13 mouse cellular contexts compared by ENCODE assay signal in the genomic region with DNA sequence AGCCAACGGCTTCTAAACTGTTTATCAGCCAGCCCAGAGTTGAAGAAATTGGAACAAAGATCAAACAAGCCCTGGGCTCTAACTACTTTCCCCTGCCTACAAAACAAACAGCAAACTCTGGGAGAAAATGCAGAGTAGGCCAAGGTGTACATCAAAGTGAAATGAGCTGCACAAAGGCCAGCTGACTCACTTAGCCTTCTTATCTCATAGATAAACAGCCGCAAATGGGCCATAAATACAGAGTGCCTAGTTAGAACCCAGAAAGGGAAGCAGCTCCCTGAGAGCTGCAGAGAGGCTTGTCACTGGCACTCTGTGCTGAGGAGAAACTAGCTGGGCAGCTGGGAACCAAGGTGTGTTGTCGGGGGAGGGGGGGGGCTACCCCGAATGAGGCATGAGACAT. TPM values are rescaled to one million over a fixed set of nuclear protein-coding genes. Genes with fewer than 3 reads are reported as not detected.
DNase-seq lines count a peak whose midpoint lies in the region; ATAC-seq and TF ChIP-seq lines count a peak whose summit lies in the region.
"Had no signal": no experiment of that assay in that cellular context is flagged by ENCODE, and none has a peak within 500 bp of the region (broad histone marks: within the 10 kb centered on the region; RNA-seq: fewer than 3 reads in every experiment).

No protein-coding gene starts in this region.

- no peaks in the 10 kb centered on the region for H3K27me3 ChIP-seq in heart, embryonic 10.5 days (ENCODE audit: insufficient read depth, poor library complexity, severe bottlenecking)
- H3K27me3 ChIP-seq in liver, adult 2 months (ENCODE audit: control insufficient read depth, insufficient read depth, low read length), result no peaks in the 10 kb centered on the region
- no peaks in the 10 kb centered on the region for H3K27me3 ChIP-seq in stomach, embryonic 16.5 days (ENCODE audit: control insufficient read depth, insufficient read depth, low read length)
- H3K27me3 ChIP-seq: embryonic facial prominence, embryonic 13.5 days had no signal

- no peaks in the 10 kb centered on the region for H3K36me3 ChIP-seq in heart, embryonic 10.5 days
- no peaks in the 10 kb centered on the region for H3K36me3 ChIP-seq in liver, adult 2 months (ENCODE audit: control insufficient read depth, insufficient read depth, low read length)
- no peaks in the 10 kb centered on the region for H3K36me3 ChIP-seq in stomach, embryonic 16.5 days (ENCODE audit: control insufficient read depth, insufficient read depth, low read length)
- H3K36me3 ChIP-seq: embryonic facial prominence, embryonic 13.5 days; midbrain, embryonic 10.5 days had no signal

- H3K9me3 ChIP-seq in heart, embryonic 10.5 days, result no peaks in the 10 kb centered on the region
- H3K9me3 ChIP-seq in stomach, embryonic 16.5 days (replicated peaks; ENCODE audit: control insufficient read depth, low read length), result no peaks in the 10 kb centered on the region; the same call in 1 of the 2 replicates
- H3K9me3 ChIP-seq: embryonic facial prominence, embryonic 13.5 days; midbrain, embryonic 10.5 days had no signal

- no peak for TF ChIP-seq POLR2A in liver, adult 2 months (IDR thresholded peaks at IDR 0.05; ENCODE audit: extremely low read depth, insufficient read depth, low read length)

- H3K4me1 ChIP-seq in heart, embryonic 10.5 days, result peaks cover 9% of the 10 kb centered on the region
- no peaks in the 10 kb centered on the region for H3K4me1 ChIP-seq in liver, adult 2 months (ENCODE audit: control insufficient read depth, insufficient read depth, low read length)
- peaks cover 8% of the 10 kb centered on the region; the same call in 1 of the 2 replicates for H3K4me1 ChIP-seq in stomach, embryonic 16.5 days (ENCODE audit: control insufficient read depth, insufficient read depth, low read length)
- H3K4me1 ChIP-seq: midbrain, embryonic 10.5 days had no signal

- no peak for TF ChIP-seq CTCF in liver, adult 2 months (IDR thresholded peaks at IDR 0.05; ENCODE audit: low read depth, low read length)

- no peak overlapping the region for H3K4me2 ChIP-seq in stomach, embryonic 16.5 days (ENCODE audit: low read depth, low read length)
- H3K4me2 ChIP-seq: embryonic facial prominence, embryonic 13.5 days had no signal

- 0 out of 2 replicates have a peak overlapping the region, but pooled peaks have one; percentile 2 for H3K4me3 ChIP-seq in heart, embryonic 10.5 days
- no peak overlapping the region for H3K4me3 ChIP-seq in liver, adult 2 months (ENCODE audit: insufficient read depth, low read depth, low read length)
- no peak overlapping the region for H3K4me3 ChIP-seq in stomach, embryonic 16.5 days (replicated peaks; ENCODE audit: low read length)
- H3K4me3 ChIP-seq: embryonic facial prominence, embryonic 13.5 days; midbrain, embryonic 10.5 days had no signal

- no peak overlapping the region for H3K27ac ChIP-seq in heart, embryonic 10.5 days
- no peak overlapping the region for H3K27ac ChIP-seq in liver, adult 2 months (replicated peaks; ENCODE audit: insufficient read depth, low read depth, low read length)
- H3K27ac ChIP-seq in stomach, embryonic 16.5 days (ENCODE audit: low read length), result peak overlapping the region; percentile 80
- H3K27ac ChIP-seq: embryonic facial prominence, embryonic 13.5 days; midbrain, embryonic 10.5 days had no signal

- no peak overlapping the region for H3K9ac ChIP-seq in liver, adult 2 months (ENCODE audit: low read depth, low read length)
- H3K9ac ChIP-seq in stomach, embryonic 16.5 days (ENCODE audit: low read length), result no peak overlapping the region
- H3K9ac ChIP-seq: embryonic facial prominence, embryonic 13.5 days; forebrain, postnatal 0 days had no signal

- no peak for DNase-seq in heart, embryonic 10.5 days (ENCODE audit: low spot score)
- DNase-seq in heart, postnatal 4 days, result no peak
- peak; percentile 45 for DNase-seq in thymus, postnatal 0 days (ENCODE audit: low spot score)
- no peak for DNase-seq in thymus, postnatal 4 days
- DNase-seq in liver, adult 2 months (ENCODE audit: extremely low read depth, low read depth, low spot score), result peak; percentile 72
- no peak for DNase-seq in right cerebral cortex, adult 18-20 months
- DNase-seq: cerebellum, postnatal 10 days; forebrain, postnatal 0 days; heart, adult 11 months had no signal

- 10% methylated on average over 4 of the region's 4 CpGs for WGBS in heart, embryonic 10.5 days
- 9% methylated on average over 4 of the region's 4 CpGs for WGBS in liver, adult 2 months
- WGBS in stomach, embryonic 16.5 days, result 17% methylated on average over 4 of the region's 4 CpGs

- no peaks in the 10 kb centered on the region for H3K79me2 ChIP-seq in liver, adult 2 months (ENCODE audit: control insufficient read depth, insufficient read depth, low read length)

- ATAC-seq in stomach, embryonic 16.5 days (ENCODE audit: insufficient read depth, low FRiP score), result peak; percentile 91
- no peak for ATAC-seq in activated CD4-positive, CD25-positive, alpha-beta regulatory T cell, adult 4 months
- ATAC-seq: forebrain, postnatal 0 days had no signal

RNA-seq across cellular contexts. Expression of a gene that starts 23.2 kb away (rescaled TPM):
- polyA plus RNA-seq in heart, embryonic 10.5 days (2016; fragmentation: Nextera tagmentation; extraction: Ambion mirVana), result 4.6 and 6.7 TPM in 2 replicates
- total RNA-seq in heart, postnatal 4 days (2021), result 10 to 100 TPM; 26.2 to 33.0 TPM
- 4.6 and 6.3 TPM in 2 replicates for polyA plus RNA-seq in thymus, postnatal 0 days (2015; fragmentation: Nextera tagmentation; extraction: Ambion mirVana)
- 18.9 and 19.0 TPM in 2 replicates for total RNA-seq in liver, adult 2 months (2014; rRNA removed)
- 2.7 and 2.8 TPM in 2 replicates for polyA plus RNA-seq in liver, adult 2 months (2012; rRNA removed)
- 6.9 and 9.0 TPM in 2 replicates for polyA plus RNA-seq in stomach, embryonic 16.5 days (2015; fragmentation: Nextera tagmentation; extraction: Ambion mirVana)
- polyA plus RNA-seq in activated CD4-positive, CD25-positive, alpha-beta regulatory T cell, adult 4 months (2017; shearing (Covaris generic)), result 1 to 10 TPM; 7.5 to 8.0 TPM

RNA-seq across cellular contexts. Expression of a gene that starts 55.3 kb away (rescaled TPM):
- polyA plus RNA-seq in heart, embryonic 10.5 days (2016; fragmentation: Nextera tagmentation; extraction: Ambion mirVana), result 74.0 and 90.7 TPM in 2 replicates
- 100 to 1,000 TPM in 1 of 2 experiments, 10 to 100 TPM in 1; 99.8 to 104 TPM for total RNA-seq in heart, postnatal 4 days (2021)
- 63.0 and 71.7 TPM in 2 replicates for polyA plus RNA-seq in thymus, postnatal 0 days (2015; fragmentation: Nextera tagmentation; extraction: Ambion mirVana)
- total RNA-seq in liver, adult 2 months (2014; rRNA removed), result 294 and 339 TPM in 2 replicates
- 449 and 502 TPM in 2 replicates for polyA plus RNA-seq in liver, adult 2 months (2012; rRNA removed)
- 82.0 and 83.5 TPM in 2 replicates for polyA plus RNA-seq in stomach, embryonic 16.5 days (2015; fragmentation: Nextera tagmentation; extraction: Ambion mirVana)
- polyA plus RNA-seq in activated CD4-positive, CD25-positive, alpha-beta regulatory T cell, adult 4 months (2017; shearing (Covaris generic)), result 10 to 100 TPM; 16.2 to 29.6 TPM

Comparison
In these comparisons a context has a peak if more than half of its experiments do, and no peak if none do; other contexts are left out.
1. DNase-seq: peak in thymus, postnatal 0 days (single experiment) and liver, adult 2 months (single experiment); none in heart, embryonic 10.5 days (single experiment), heart, postnatal 4 days (single experiment), thymus, postnatal 4 days (single experiment) and right cerebral cortex, adult 18-20 months (single experiment).